Mouse (Mus musculus) megakaryocyte, embryonic 14.5 days (primary cell): Measurements from ENCODE around the gene Ncoa1.

Source experiments
- FLI1 ChIP-seq: IDR thresholded peaks from 2 replicates; pipeline ENCODE4 v1.6.1; 2012; ENCODE audit warnings: low read length, inconsistent platforms, mixed read lengths
- GATA1 ChIP-seq: IDR thresholded peaks from 3 replicates; pipeline ENCODE4 v1.6.1; 2012; ENCODE audit warnings: mixed read lengths, low read length, inconsistent platforms, borderline replicate concordance

- no peak for TF ChIP-seq GATA1
- no peak for TF ChIP-seq FLI1
Observed at GRCm38 (mm10) chr12:4383061-4383460, 93.9 kb downstream of the Ncoa1 start.
